Mouse (Mus musculus) adrenal gland, postnatal 25 days (tissue): Measurements from ENCODE around the gene Gm29666. TPM values are rescaled to one million over a fixed set of nuclear protein-coding genes. Genes with fewer than 3 reads are reported as not detected.

Experiments used
- DNase-seq: peaks from one replicate; pipeline ENCODE4 v3.0.0; 2021; ENCODE audit warnings: mixed read lengths
- microRNA-seq, 2 experiments: library from miRNA; unstranded; fragments of <30 nt; microRNA quantifications; one replicate each; pipeline ENCODE4 v1.2.0; 2021
- total RNA-seq: library from RNA; stranded (reverse); gene quantifications from 2 replicates; pipeline ENCODE4 v1.2.3, GENCODE M21; 2021

Gm29666 gene
- total RNA-seq, 1 experiment from 2014 or later, result 0.39 TPM

- DNase-seq, result no peak
These were observed 15.9 kb downstream of the Gm29666 start for GRCm38 (mm10) chr15:84903843-84904385.

GRCm38 (mm10) chr15:84898077-84898476, 21.8 kb downstream of the Gm29666 start:
- no peak for DNase-seq

GRCm38 (mm10) chr15:84896664-84897063, 23.2 kb downstream of the Gm29666 start:
- DNase-seq, result no peak

- peak; percentile 3 for DNase-seq
These were observed 23.6 kb downstream of the Gm29666 start for GRCm38 (mm10) chr15:84896216-84896615.

GRCm38 (mm10) chr15:84891658-84892057, 28.2 kb downstream of the Gm29666 start:
- peak; percentile 54 for DNase-seq

- no peak for DNase-seq
These were observed 28.6 kb downstream of the Gm29666 start for GRCm38 (mm10) chr15:84891246-84891645.

- peak; percentile 13 for DNase-seq
These were observed 31.8 kb downstream of the Gm29666 start for GRCm38 (mm10) chr15:84888066-84888465.

GRCm38 (mm10) chr15:84877029-84877815, 42.6 kb downstream of the Gm29666 start:
- DNase-seq, result no peak

- DNase-seq, result no peak
These were observed 46.0 kb downstream of the Gm29666 start for GRCm38 (mm10) chr15:84873867-84874266.

- no peak for DNase-seq
These were observed 46.8 kb downstream of the Gm29666 start for GRCm38 (mm10) chr15:84873079-84873478.

- no peak for DNase-seq
These were observed 48.0 kb downstream of the Gm29666 start for GRCm38 (mm10) chr15:84871802-84872201.

GRCm38 (mm10) chr15:84861911-84862310, 57.9 kb downstream of the Gm29666 start:
- DNase-seq, result no peak

Small RNA genes lying within 50 kb of the gene (microRNA-seq; reads per million reads assigned to microRNA genes)
- gene Mir1249, result 60.0 to 87.8 reads per million in 2 experiments

Other genes starting within 250 kb of the Gm29666 start
- 0.76 TPM in 1 of 2 replicates, not detected in the other for gene Arhgap8, start 200.0 kb downstream of the Gm29666 start, total RNA-seq
- gene Phf21b, start 64.0 kb downstream of the Gm29666 start, total RNA-seq, result 3.2 and 3.6 TPM in 2 replicates
- gene Nup50, start 3.4 kb upstream of the Gm29666 start, total RNA-seq, result 40.0 and 40.8 TPM in 2 replicates
- gene 5031439G07Rik, start 68.5 kb upstream of the Gm29666 start, total RNA-seq, result 18.6 and 28.8 TPM in 2 replicates
- not detected in 2 replicates for gene Upk3a, start 97.1 kb upstream of the Gm29666 start, total RNA-seq
- gene Fam118a, start 108.9 kb upstream of the Gm29666 start, total RNA-seq, result 9.0 and 15.8 TPM in 2 replicates
- gene Smc1b, start 211.9 kb upstream of the Gm29666 start, total RNA-seq, result not detected in 2 replicates
- not detected in 2 replicates for gene Ribc2, start 212.0 kb upstream of the Gm29666 start, total RNA-seq